Mouse (Mus musculus) right cerebral cortex, adult 2 months (tissue): ENCODE data around the gene Ush2a.

Experiments used
- DNase-seq, 2 experiments: peaks; one replicate each; pipeline ENCODE4 v3.0.0; 2021 to 2022; ENCODE audit warnings: low spot score in 2 of 2

The Ush2a gene

GRCm38 (mm10) chr1:188261903-188262682 lies at the start of gene Ush2a:
TSS of gene Ush2a (plus strand) at chr1:188262023.
- DNase-seq, result no peak

- DNase-seq, result no peak
These were observed 46.8 kb upstream of the Ush2a start for GRCm38 (mm10) chr1:188214885-188215611.

DNA sequence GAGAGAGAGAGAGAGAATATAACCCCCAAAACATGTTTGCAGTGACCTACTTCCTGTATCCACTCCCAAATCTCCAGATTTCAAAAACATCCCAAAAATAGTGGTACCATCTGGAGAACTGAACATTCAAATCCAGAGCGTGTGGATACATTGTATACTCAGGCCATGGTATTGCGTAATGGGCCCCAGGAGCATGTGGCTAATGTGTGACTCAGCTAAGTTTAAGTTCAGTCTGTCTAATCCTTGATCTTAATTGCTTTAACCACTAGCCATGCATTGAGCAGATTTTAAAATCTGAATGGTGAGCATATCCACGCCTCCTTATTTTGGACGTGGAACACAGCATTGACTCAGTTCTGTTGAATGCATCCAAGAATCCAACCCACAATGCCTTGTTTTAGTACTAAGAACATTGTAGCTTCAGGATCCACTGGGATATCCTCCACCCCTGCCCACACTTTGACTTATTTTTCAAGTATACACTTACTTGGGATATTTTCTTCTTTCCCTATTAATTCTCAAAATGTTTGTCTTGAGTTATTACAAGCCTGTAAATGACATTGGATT lies 40.5 kb upstream of the Ush2a start:
- peak; percentile 30 to 32 for DNase-seq

DNA sequence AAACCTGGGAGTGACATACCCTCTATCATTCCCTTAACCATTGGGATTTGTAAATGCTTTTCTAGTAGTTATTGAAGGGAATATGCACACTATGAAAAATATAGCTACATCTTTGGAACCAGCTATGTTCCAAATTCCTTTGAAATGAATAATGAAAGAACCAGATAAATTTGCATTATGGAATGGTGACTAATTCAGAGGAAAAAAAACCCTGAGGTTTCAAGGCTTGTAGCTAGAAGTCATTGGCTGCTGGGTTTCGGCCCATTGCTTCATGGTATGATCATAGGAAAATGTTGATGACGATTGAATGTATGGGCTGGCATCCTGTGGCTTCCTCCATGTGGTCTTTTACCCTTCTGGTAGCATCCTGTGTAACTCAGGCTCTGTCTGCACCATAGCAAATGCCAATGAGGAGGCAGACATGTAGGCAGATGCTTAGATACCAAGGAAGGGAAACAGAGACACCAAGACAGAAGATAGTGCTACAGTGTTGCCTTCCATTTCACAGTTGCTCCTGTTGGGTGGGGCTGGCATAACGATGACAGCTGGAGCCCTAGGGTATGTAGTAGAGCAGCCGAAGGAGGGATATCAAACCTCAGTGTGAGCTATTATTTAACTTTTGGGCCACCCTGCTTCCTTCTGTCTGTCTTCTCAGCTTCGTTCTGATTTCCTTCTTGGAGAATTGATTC lies 28.6 kb upstream of the Ush2a start:
- no peak for DNase-seq

DNA sequence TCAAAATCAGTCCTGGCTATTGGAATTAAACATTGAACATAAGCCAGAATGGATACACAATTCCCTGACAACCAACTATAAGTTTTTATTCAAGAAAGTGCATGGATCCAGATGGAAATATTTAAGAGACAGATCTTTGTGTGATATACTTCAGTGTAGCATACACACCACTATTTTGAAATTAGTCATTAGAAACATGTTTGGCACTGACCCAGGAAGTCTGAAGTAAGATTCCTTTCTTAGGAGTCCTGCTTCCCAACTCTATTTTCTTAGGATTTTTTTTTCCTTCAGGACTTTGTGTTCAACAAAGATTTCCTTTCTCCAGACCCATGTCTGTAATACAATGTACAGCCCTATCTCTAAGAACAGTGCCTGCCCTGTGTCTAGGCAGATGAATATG lies 23.2 kb upstream of the Ush2a start:
- no peak for DNase-seq

DNA sequence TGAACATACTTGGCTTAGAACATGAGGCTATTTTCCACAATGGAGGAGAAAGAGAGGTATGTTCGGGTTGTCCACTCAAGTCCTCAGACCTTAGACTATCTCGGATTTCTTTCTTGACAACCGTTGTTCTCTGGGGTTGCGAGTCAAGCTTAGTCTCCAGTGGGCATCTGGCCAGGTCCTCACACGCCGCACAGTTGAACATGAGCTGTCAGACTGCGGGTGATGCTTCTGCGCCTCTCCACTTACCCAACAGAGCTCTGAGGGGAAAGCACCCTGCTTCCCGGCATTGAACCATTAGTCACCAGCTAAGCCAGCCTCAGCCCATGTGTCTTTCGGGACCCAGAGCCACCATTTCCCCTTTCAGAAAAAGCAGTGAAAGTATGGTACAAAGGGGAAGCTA lies 20.1 kb upstream of the Ush2a start:
- no peak for DNase-seq

DNA sequence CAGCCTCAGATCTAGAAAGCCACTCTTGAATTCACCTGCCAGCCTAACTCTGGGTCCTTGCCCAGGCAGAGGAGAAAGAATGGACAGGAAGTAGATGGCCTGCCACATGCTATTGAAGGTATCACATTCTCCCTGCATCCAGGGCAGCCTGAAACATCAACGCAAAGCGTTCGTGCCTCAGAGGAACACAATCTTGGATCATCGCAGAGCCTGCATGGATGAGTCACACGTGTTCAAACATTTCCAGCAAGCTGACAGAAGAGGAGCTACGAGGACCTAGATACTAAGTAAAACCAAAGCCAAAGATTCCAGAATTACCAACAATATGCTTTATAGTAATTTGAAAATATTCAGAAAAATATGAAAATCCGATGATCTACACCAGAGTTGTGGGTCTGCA lies 4.3 kb upstream of the Ush2a start:
- DNase-seq, result peak; percentile 28 to 29

- DNase-seq, result no peak
These were observed 1.3 kb upstream of the Ush2a start for GRCm38 (mm10) chr1:188260259-188261107.

- DNase-seq, result no peak
These were observed 5.4 kb downstream of the Ush2a start for GRCm38 (mm10) chr1:188267127-188267722.

DNA sequence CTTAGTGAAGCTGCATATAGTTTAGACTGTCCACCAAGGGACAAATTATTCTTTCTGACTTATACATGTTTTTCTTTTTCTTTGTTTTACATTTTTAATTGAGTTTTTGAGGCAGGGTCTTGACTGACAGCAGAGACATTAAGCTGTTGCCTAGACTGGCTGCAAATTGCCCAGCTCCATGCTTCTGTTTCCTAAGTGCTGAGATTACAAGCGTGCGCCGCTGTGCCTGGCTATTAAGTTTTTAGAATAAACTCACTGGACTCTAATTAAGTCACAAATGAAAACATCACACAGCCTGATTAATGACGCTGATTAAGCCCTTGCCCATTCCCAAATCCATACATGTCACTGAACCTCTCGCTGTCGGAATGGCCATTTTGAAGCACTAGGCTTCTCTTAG lies 7.2 kb downstream of the Ush2a start:
- DNase-seq, result no peak

DNA sequence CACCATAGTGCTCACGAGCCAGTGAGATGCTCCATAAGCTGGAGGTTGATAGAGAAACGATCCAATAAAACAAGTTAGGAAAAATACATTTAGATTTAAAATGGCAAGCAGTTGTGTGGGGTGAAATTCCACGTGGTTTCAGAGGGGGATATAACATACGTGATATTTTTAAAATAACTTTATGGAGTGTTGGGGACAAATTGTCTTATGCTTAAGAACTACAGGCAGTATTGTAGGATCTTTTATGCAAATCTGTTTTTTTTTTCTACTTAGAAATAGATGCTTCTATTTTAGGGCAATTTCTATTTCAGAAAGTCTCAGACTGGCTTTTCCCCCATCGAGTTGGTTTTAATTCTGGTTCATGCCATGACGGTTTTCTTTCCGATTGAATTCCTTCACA lies 51.5 kb downstream of the Ush2a start:
- DNase-seq, result no peak

- DNase-seq, result no peak
These were observed 54.8 kb downstream of the Ush2a start for GRCm38 (mm10) chr1:188316574-188316973.

DNA sequence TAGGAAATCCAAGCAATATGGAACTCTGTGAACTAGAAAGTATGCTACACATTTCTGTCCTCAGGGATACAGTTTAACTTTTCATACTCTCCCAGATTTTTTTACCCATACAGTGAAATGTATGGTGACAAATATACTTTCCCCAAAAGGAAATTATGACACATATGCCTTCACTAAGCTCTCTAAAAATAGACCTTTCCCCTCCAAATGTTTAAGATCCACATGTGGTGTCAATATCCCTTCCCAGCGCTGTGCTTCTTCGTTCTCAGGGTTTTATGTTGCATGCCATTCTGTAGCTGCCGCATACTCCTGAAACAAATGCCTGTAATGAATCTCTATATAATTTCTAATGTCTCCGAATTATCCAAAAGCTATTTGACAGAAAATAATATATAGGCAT lies 58.4 kb downstream of the Ush2a start:
- no peak for DNase-seq

DNA sequence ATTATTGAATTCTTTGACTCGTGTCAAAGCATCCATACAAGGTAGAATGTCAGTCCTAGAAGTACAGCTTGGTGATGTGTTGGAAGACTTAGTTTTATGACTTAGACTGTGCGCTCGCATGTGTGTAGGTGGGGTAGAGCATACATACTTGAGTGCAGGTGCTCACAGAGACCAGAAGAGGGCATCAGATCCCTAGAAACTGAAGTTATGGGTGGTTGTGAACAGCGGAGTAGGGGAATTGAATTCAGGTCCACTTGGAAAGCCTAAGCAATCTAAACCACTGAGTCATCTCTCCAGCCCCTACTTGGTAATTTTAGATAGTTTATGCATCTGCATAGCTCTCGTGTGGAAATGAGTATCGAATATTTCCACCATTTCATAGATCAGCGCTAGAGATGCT lies 59.7 kb downstream of the Ush2a start:
- DNase-seq, result no peak

DNA sequence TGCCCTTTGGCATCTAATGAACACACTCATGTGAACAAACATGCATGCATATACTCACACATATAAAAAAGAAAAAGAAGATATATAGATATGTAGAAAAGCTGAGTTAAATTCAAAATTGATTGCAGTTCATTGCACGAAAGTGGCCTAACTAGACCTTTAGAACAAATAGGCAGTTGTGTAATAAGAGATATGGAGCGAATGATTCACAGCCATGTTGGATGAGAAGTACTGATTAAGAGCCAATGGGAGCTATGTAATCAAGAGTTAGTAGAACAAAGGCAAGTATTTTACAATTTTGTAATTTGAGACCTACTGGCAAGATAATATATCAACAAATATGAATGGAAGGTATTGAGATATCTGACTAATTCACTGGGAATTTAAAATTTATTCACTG lies 68.6 kb downstream of the Ush2a start:
- DNase-seq, result no peak

DNA sequence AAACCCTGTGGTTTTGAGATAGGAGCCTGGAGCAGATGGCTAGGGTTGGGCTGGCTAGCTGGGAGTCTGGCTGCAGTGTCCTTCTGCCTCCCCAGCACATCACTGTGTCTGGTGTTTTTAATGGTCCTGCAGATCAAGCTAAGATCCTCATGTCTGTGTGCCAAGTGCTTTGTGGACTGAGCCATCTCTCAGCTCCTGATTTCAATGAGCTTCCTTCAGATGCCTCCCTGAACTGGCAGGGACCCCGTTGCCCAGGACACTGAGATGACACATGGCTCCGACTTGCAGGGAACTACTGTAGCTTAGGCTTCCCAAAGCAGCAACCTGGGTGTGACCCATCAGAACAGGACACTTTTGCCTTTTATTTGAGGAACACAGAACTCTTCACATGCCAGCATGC lies 72.1 kb downstream of the Ush2a start:
- no peak for DNase-seq

DNA sequence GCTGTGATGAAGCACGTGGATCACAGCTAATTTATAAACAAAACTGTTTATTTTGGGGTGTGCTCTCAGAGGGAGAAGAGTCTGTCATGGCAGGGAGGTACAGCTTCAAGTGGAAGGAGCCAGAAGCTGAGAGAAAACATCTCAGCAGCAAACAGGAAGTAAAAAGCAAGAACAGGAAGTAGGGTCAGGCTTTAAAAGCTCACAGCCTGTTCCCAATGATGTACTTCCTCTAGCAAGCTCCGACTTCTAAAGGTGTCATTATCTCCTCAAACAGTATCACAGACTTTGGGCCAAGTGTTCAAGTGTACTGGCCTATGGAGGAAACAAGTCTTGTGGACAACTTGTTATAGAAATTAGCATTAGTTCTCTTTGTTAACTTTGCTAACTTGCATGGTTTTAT lies 85.9 kb downstream of the Ush2a start:
- DNase-seq, result no peak

- DNase-seq, result no peak
These were observed 92.9 kb downstream of the Ush2a start for GRCm38 (mm10) chr1:188354726-188355125.

DNA sequence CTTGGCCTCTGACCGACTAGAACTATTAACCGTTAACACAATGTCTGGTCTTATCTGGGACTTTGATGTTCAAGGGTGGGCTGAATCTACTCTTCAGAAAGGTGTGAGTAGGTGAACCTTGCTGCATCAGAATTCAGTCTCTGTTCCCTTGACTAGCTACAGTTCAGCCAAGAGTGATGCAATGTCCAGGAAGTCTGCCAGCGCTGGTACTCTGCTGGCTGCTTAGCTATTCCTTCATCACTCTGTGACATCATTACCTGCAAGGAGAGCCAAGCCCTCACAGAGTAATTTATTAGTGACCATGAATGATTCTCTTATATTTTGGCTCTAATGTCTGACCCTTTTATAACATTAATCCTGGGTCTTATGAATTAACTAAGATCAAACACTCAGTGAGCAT lies 101.7 kb downstream of the Ush2a start:
- peak in 1 of 2 experiments; percentile 16 for DNase-seq

DNA sequence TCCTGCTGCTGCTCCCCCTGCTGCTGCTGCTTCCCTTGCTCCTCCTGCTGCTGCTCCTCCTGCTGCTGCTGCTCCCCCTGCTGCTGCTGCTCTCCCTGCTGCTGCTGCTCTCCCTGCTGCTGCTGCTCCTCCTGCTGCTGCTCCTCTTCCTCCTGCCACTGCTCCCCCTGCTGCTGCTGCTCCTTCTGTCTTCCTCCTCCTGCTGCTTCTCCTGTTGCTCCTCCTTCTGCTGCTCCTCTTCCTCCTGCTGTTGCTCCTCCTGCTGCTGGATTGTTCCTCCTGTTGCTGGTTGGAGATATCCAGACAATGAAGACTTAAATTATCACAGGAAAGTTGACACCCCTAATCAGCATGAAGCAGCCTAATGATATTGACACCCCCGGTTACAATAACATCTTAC lies 123.4 kb downstream of the Ush2a start:
- DNase-seq, result no peak

- no peak for DNase-seq
These were observed 124.0 kb downstream of the Ush2a start for GRCm38 (mm10) chr1:188385733-188386261.
